Mouse (Mus musculus) CD4-positive, CD25-positive, alpha-beta regulatory T cell (primary cell): Measurements from ENCODE around the gene Ccdc191. TPM values are rescaled to one million over a fixed set of nuclear protein-coding genes. Genes with fewer than 3 reads are reported as not detected.

Experiments used
- polyA plus RNA-seq: library from polyadenylated mRNA; unstranded; fragments of 100-300 nt; shearing (Covaris generic); gene quantifications from one replicate; pipeline ENCODE4 v1.2.1, GENCODE M21; 2017

The Ccdc191 gene
- 14.9 TPM for polyA plus RNA-seq

DNA sequence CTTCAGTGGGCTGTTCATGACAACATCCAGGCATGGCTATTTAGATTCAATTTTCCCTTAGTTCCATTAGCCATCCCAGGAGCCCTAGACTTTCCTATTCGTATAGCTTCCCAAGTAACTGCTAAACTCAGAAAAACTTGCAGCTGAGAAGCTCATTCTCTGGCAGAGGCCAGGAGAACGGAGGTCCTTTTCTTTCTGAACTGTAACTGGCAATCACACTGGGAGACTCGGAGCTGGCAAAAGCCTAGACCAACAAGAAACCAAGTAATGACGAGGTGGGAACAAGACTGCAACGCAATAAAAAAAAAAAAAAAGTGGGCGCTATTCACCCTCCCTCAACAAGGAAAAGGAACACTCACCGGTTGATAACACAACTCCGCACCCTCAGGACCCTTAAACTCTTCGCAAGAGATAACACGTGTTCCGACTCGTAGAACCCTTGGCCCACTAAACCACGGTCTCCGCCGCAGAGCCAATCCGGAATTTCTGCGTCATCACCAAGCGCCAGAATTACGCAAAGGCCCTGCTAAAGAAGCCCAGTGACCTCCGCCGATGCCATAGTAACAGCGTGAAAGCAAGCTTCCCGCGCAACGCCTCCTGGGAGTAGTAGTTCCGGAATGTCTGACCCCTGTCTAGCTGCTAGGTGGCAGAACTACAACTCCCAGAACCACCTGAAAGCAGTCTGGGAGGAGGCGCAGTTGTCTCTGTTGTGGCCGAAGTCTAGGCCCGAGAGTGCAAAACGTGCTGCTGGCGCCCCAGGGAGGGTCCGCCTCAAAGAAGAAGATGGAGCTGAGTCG is at the start of gene Ccdc191:
TSS of gene Ccdc191 (plus strand) at position 593 of the 797 bp plus-strand sequence.

GRCm38 (mm10) chr16:43926341-43926859 is 36.8 kb downstream of the Ccdc191 start, which contains the start of gene Qtrt2:
Qtrt2 (minus strand) TSS chr16:43926809.

DNA sequence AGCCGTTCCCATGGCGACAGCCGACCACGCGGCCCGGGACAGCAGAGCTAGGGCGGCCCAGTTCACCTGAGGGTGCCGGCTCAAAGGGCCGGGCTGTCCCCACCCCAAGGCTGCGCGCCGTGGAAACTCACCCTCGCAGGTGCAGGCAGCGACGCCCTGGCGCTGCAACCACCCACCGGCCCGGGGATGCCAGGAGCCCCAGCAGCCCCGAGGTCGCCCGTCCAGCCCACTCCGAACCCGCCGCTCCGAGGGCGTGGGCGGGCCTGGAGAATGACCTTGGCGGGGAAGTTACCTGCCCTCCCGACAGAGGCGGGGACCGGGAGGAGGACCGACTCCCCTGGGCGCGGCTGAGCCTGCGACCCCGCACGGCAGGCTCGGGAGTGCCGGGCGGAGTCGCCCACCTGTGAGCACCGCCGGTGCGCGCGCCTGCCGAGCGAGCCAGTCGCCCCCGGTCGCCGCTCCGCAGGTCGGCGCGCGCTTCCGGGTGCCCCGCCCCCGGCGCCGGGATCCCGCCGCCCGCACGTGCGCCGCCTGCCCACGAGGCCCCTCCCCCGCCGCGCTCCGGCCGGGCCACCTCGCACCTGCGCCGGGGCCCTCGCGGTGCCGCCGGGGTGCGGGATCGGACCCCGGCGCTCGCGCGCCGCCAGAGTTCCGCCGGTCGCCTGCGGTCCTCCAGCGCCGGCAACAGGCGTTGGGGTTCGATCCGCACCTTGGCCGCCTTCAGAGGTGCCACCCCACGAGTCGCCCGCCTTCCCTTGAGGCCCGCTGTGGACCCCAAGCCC is 89.9 kb downstream of the Ccdc191 start, which contains the start of gene Zdhhc23:
TSS of gene Zdhhc23 (minus strand) at position 464 of the 782 bp plus-strand sequence.

Other genes with a start within 250 kb of the Ccdc191 start
- gene Tigit, start 225.7 kb upstream of the Ccdc191 start, polyA plus RNA-seq = 29.2 TPM
- gene Drd3, start 135.8 kb upstream of the Ccdc191 start, polyA plus RNA-seq = not detected
- gene Qtrt2, start 37.0 kb downstream of the Ccdc191 start, polyA plus RNA-seq = 23.3 TPM
- 7.5 TPM for gene Zdhhc23, start 90.0 kb downstream of the Ccdc191 start, polyA plus RNA-seq
- 3.6 TPM for gene Gramd1c, start 173.5 kb downstream of the Ccdc191 start, polyA plus RNA-seq
- 21.3 TPM for gene Atp6v1a, start 249.9 kb downstream of the Ccdc191 start, polyA plus RNA-seq